Mouse (Mus musculus) NIH3T3 (cell line): ENCODE data around the gene Olfr1458.

Experiments used
- DNase-seq: peaks from one replicate; pipeline ENCODE4 v3.0.0-alpha.2; 2012; ENCODE audit warnings: low read depth

Gene Olfr1458

GRCm38 (mm10) chr19:13106675-13107074 lies at the start of gene Olfr1458:
Olfr1458 (minus strand) TSS chr19:13106775.
- no peak for DNase-seq

GRCm38 (mm10) chr19:13149449-13149848 lies 42.9 kb upstream of the Olfr1458 start, which contains the start of gene Olfr1459:
Olfr1459 (minus strand) TSS chr19:13149549.
- DNase-seq: no peak

- DNase-seq: no peak
Observed at GRCm38 (mm10) chr19:13097791-13098190, 8.8 kb downstream of the Olfr1458 start, which contains the start of gene Olfr1457. Olfr1457 (minus strand) TSS chr19:13097891.

- no peak for DNase-seq
Observed at GRCm38 (mm10) chr19:13093908-13094307, 12.7 kb downstream of the Olfr1458 start.

GRCm38 (mm10) chr19:13060310-13060709 lies 46.3 kb downstream of the Olfr1458 start, which contains the start of gene Olfr1454:
Olfr1454 (plus strand) TSS chr19:13060610.
- DNase-seq: no peak
